Mouse (Mus musculus) hindbrain, embryonic 11.5 days (tissue): ENCODE measurements around the gene Rab1a. TPM values are rescaled to one million over a fixed set of nuclear protein-coding genes. Genes with fewer than 3 reads are reported as not detected.

Experiments used
- ATAC-seq: fragments of 200-750 bp; cut with Nextera tagmentation; 2 replicates; pipeline ENCODE4 v1.8.0; 2017; ENCODE audit warnings: mild to moderate bottlenecking, moderate TSS enrichment, moderate library complexity; ENCODE audit not compliant: low FRiP score
- DNase-seq: peaks from one replicate; pipeline ENCODE4 v3.0.0-alpha.2; 2015; ENCODE audit warnings: low spot score
- H3K27ac ChIP-seq: fragments of 300-500 bp; sonication (generic); 2 replicates; pipeline ENCODE4 v1.5.1; 2014; ENCODE audit warnings: mild to moderate bottlenecking, low read depth, low read length
- H3K27me3 ChIP-seq: fragments of 300-500 bp; sonication (generic); 2 replicates; pipeline ENCODE4 v1.6.1; 2014; ENCODE audit warnings: mild to moderate bottlenecking, low read length, moderate library complexity, mixed read lengths; ENCODE audit not compliant: control insufficient read depth, insufficient read depth
- H3K36me3 ChIP-seq: fragments of 300-500 bp; sonication (generic); 2 replicates; pipeline ENCODE4 v1.6.1; 2014; ENCODE audit warnings: mild to moderate bottlenecking, low read length, moderate library complexity, mixed read lengths; ENCODE audit not compliant: control insufficient read depth, insufficient read depth
- H3K4me1 ChIP-seq: fragments of 300-500 bp; sonication (generic); replicated peaks from 2 replicates; pipeline ENCODE4 v1.6.1; 2014; ENCODE audit warnings: low read length, mixed read lengths; ENCODE audit not compliant: control insufficient read depth, insufficient read depth
- H3K4me2 ChIP-seq: fragments of 300-500 bp; sonication (generic); replicated peaks from 2 replicates; pipeline ENCODE4 v1.6.1; 2014; ENCODE audit warnings: mild to moderate bottlenecking, low read depth, low read length
- H3K4me3 ChIP-seq: fragments of 300-500 bp; sonication (generic); 2 replicates; pipeline ENCODE4 v1.5.1; 2014; ENCODE audit warnings: low read depth, low read length
- H3K9ac ChIP-seq: fragments of 300-500 bp; sonication (generic); 2 replicates; pipeline ENCODE4 v1.6.1; 2014; ENCODE audit warnings: low read depth, low read length
- H3K9me3 ChIP-seq: fragments of 300-500 bp; sonication (generic); 2 replicates; pipeline ENCODE4 v1.6.1; 2016; ENCODE audit warnings: low read length; ENCODE audit not compliant: control insufficient read depth
- WGBS: fragments of 180-500 bp; shearing (Covaris S2); extraction: QIAGEN DNeasy Blood & Tissue Kit; methylation state at CpG from one replicate; pipeline ENCODE4 v1.1.7; 2014; 5-methylcytosine and 5-hydroxymethylcytosine counted together
- polyA plus RNA-seq: library from polyadenylated mRNA; unstranded; fragments of >200 nt; fragmentation: Nextera tagmentation; extraction: Ambion mirVana; gene quantifications from 2 replicates; pipeline ENCODE4 v1.2.1, GENCODE M21; 2014

Rab1a gene
- polyA plus RNA-seq, 1 experiment from 2014 or later = 273 TPM

GRCm38 (mm10) chr11:20229311-20229710 is 28.1 kb downstream of the Rab1a start:
- Histone ChIP-seq H3K27ac (no peak overlapping the region), H3K36me3 (no peaks in the 10 kb centered on the region), H3K4me2 (no peak overlapping the region), H3K27me3 (no peaks in the 10 kb centered on the region), H3K4me1 (no peaks in the 10 kb centered on the region), H3K9me3 (no peaks in the 10 kb centered on the region), H3K4me3 (no peak overlapping the region), H3K9ac (no peak overlapping the region)
- 93% methylated on average over 4 of the region's 4 CpGs for WGBS
- ATAC-seq (no peak), DNase-seq (no peak)

GRCm38 (mm10) chr11:20230286-20230685 is 29.1 kb downstream of the Rab1a start:
- 0 out of 2 replicates have a peak, but pooled peaks cover 3% of the 10 kb centered on the region for H3K36me3 ChIP-seq
- H3K9me3 ChIP-seq = no peaks in the 10 kb centered on the region
- no peak for DNase-seq
- H3K9ac ChIP-seq = no peak overlapping the region
- WGBS = 88% methylated on average over 1 of the region's 1 CpGs
- no peak overlapping the region for H3K4me2 ChIP-seq
- ATAC-seq = no peak
- H3K4me1 ChIP-seq = no peaks in the 10 kb centered on the region
- no peak overlapping the region for H3K4me3 ChIP-seq
- H3K27ac ChIP-seq = no peak overlapping the region
- H3K27me3 ChIP-seq = no peaks in the 10 kb centered on the region

- peak; percentile 60 for ATAC-seq
- WGBS = 48% methylated on average over 8 of the region's 8 CpGs
These were observed 30.1 kb downstream of the Rab1a start for GRCm38 (mm10) chr11:20231128-20231878.

GRCm38 (mm10) chr11:20232016-20232755 is 31.0 kb downstream of the Rab1a start:
- no peak for DNase-seq
- no peak overlapping the region for H3K4me2 ChIP-seq
- no peak for ATAC-seq
- no peak overlapping the region for H3K27ac ChIP-seq
- no peaks in the 10 kb centered on the region for H3K9me3 ChIP-seq
- no peaks in the 10 kb centered on the region for H3K27me3 ChIP-seq
- no peak overlapping the region for H3K4me3 ChIP-seq
- no peaks in the 10 kb centered on the region for H3K4me1 ChIP-seq
- 86% methylated on average over 4 of the region's 5 CpGs for whole genome bisulfite sequencing
- H3K36me3 ChIP-seq = 0 out of 2 replicates have a peak, but pooled peaks cover 3% of the 10 kb centered on the region
- no peak overlapping the region for H3K9ac ChIP-seq

More at GRCm38 (mm10) chr11:20231128-20231878, 30.1 kb downstream of the Rab1a start:
- no peaks in the 10 kb centered on the region for H3K4me1 ChIP-seq
- no peak overlapping the region for H3K4me3 ChIP-seq
- H3K9ac ChIP-seq = no peak overlapping the region
- no peaks in the 10 kb centered on the region for H3K27me3 ChIP-seq
- DNase-seq = peak; percentile 30
- 0 out of 2 replicates have a peak, but pooled peaks cover 3% of the 10 kb centered on the region for H3K36me3 ChIP-seq
- H3K9me3 ChIP-seq = no peaks in the 10 kb centered on the region
- H3K4me2 ChIP-seq = no peak overlapping the region
- peak overlapping the region; percentile 39; the same call in 1 of the 2 replicates for H3K27ac ChIP-seq

- Histone ChIP-seq H3K36me3 (peaks cover 5% of the 10 kb centered on the region; the same call in 1 of the 2 replicates), H3K4me3 (no peak overlapping the region), H3K27me3 (no peaks in the 10 kb centered on the region), H3K27ac (no peak overlapping the region), H3K9ac (no peak overlapping the region), H3K4me1 (no peaks in the 10 kb centered on the region), H3K4me2 (no peak overlapping the region), H3K9me3 (no peaks in the 10 kb centered on the region)
- DNase-seq = no peak
- no peak for ATAC-seq
- WGBS = 80% methylated on average over 3 of the region's 3 CpGs
These were observed 33.0 kb downstream of the Rab1a start for GRCm38 (mm10) chr11:20234233-20234632.

GRCm38 (mm10) chr11:20237018-20237417 is 35.8 kb downstream of the Rab1a start:
- DNase-seq (no peak), ATAC-seq (no peak)
- WGBS = 94% methylated on average over 7 of the region's 7 CpGs
- Histone ChIP-seq H3K36me3 (peaks cover 7% of the 10 kb centered on the region; the same call in 1 of the 2 replicates), H3K27me3 (no peaks in the 10 kb centered on the region), H3K4me1 (no peaks in the 10 kb centered on the region), H3K9me3 (no peaks in the 10 kb centered on the region), H3K27ac (no peak overlapping the region), H3K4me3 (no peak overlapping the region), H3K4me2 (no peak overlapping the region), H3K9ac (no peak overlapping the region)

- Histone ChIP-seq H3K27ac (no peak overlapping the region), H3K4me3 (no peak overlapping the region), H3K9me3 (no peaks in the 10 kb centered on the region), H3K4me1 (no peaks in the 10 kb centered on the region), H3K27me3 (no peaks in the 10 kb centered on the region), H3K4me2 (no peak overlapping the region), H3K36me3 (peaks cover 7% of the 10 kb centered on the region; the same call in 1 of the 2 replicates), H3K9ac (no peak overlapping the region)
- no peak for ATAC-seq
- 96% methylated on average over 3 of the region's 3 CpGs for WGBS
- DNase-seq = no peak
These were observed 36.7 kb downstream of the Rab1a start for GRCm38 (mm10) chr11:20237976-20238375.

GRCm38 (mm10) chr11:20239279-20239861 is 38.1 kb downstream of the Rab1a start:
- Histone ChIP-seq H3K27me3 (no peaks in the 10 kb centered on the region), H3K4me1 (no peaks in the 10 kb centered on the region), H3K4me3 (no peak overlapping the region), H3K4me2 (no peak overlapping the region), H3K9me3 (no peaks in the 10 kb centered on the region), H3K9ac (no peak overlapping the region), H3K36me3 (peaks cover 7% of the 10 kb centered on the region; the same call in 1 of the 2 replicates), H3K27ac (no peak overlapping the region)
- DNase-seq (no peak), ATAC-seq (no peak)
- WGBS = 95% methylated on average over 9 of the region's 9 CpGs
